Mouse (Mus musculus): ENCODE results near the gene Plppr3. TPM values are rescaled to one million over a fixed set of nuclear protein-coding genes. Genes with fewer than 3 reads are reported as not detected.
A peak's percentile ranks its signal among the peaks of the same experiment; 100 is the strongest.

Gene Plppr3
- polyA plus RNA-seq (2012; fragmentation: generic; extraction: Trizol), result 5.4 TPM

DNA sequence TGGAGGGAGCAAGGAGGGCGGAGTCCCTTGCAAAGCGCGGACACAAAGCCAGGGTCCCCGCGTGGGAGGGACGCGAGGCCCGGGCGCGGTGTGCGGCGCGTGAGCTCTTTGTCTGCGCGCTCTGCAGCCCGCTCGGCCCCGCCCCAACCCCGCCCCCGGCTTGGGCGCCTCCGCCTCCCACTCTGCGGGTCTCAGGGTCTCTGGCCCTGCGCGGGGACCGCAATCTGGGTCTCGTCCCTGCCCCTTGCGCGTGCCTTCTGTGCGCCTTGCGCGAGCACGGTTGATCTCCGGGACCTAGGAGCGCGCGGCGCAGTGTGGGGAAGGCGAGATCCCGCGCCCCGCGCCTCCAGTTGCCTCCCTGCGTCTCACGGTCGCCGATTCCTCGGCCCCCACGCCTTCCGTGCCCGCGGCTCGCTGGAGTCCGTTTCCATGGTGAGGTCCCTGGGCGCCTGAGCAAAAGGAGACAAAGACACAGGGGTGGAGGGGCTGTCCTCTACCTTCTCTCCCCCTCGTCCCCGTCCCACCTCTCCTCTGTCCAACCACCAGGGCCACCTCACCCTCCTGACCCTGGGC, at the start of gene Plppr3, which contains the start of gene Prtn3:
TSS of gene Plppr3 (minus strand) at position 345 of the 573 bp plus-strand sequence.
TSS of gene Prtn3 (plus strand) at position 187 of the 573 bp plus-strand sequence.
- Histone ChIP-seq H3K79me2 (ENCODE audit: control insufficient read depth, insufficient read depth) (no peaks in the 10 kb centered on the region), H3ac (ENCODE audit: control insufficient read depth, insufficient read length) (peak within 1 kb of the TSS; percentile 1), H3K4me2 (ENCODE audit: low read depth) (peak within 1 kb of the TSS; percentile 92), H3K27me3 (ENCODE audit: control insufficient read depth, insufficient read depth, insufficient read length) (no peaks in the 10 kb centered on the region), H3K4me3 (peak within 1 kb of the TSS; percentile 12), H3K36me3 (ENCODE audit: control insufficient read depth, insufficient read depth) (no peaks in the 10 kb centered on the region)
- no peak for TF ChIP-seq SRF (IDR thresholded peaks at IDR 0.05; ENCODE audit: control insufficient read depth, insufficient read length, low read depth)
- TF ChIP-seq MAX (IDR thresholded peaks at IDR 0.05; ENCODE audit: low read depth), result no peak
- TF ChIP-seq TCF3 (IDR thresholded peaks at IDR 0.05; ENCODE audit: insufficient read length, low read depth), result no peak
- no peak for TF ChIP-seq REST (IDR thresholded peaks at IDR 0.05; ENCODE audit: insufficient read depth, insufficient read length)

DNA sequence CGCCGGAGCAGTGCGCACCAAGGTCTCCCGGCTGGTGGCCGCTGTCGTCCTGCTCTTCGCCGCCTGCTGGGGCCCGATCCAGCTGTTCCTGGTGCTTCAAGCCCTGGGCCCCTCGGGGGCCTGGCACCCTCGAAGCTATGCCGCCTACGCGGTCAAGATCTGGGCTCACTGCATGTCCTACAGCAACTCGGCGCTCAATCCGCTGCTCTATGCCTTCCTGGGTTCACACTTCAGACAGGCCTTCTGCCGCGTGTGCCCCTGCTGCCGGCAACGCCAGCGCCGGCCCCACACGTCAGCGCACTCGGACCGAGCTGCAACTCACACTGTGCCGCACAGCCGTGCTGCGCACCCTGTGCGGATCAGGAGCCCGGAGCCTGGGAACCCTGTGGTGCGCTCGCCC, 47.1 kb upstream of the Plppr3 start:
- no peak overlapping the region for H3ac ChIP-seq (ENCODE audit: control insufficient read depth, insufficient read length)
- no peak overlapping the region for H3K4me3 ChIP-seq
- H3K36me3 ChIP-seq (ENCODE audit: control insufficient read depth, insufficient read depth), result no peaks in the 10 kb centered on the region
- H3K4me2 ChIP-seq (ENCODE audit: low read depth), result no peak overlapping the region
- peaks cover 32% of the 10 kb centered on the region for H3K27me3 ChIP-seq (ENCODE audit: control insufficient read depth, insufficient read depth, insufficient read length)
- TF ChIP-seq USF1 (IDR thresholded peaks at IDR 0.05; ENCODE audit: low read depth) (no peak), MYOG (IDR thresholded peaks at IDR 0.05; ENCODE audit: control insufficient read depth in 1 of 3, insufficient read depth in 1 of 3, insufficient read length in 2 of 3, low read depth in 2 of 3) (peak in 2 of 3 experiments; percentile 1 to 4)
- peaks cover 1% of the 10 kb centered on the region for H3K79me2 ChIP-seq (ENCODE audit: control insufficient read depth, insufficient read depth)

GRCm38 (mm10) chr10:79920958-79921535, 46.6 kb upstream of the Plppr3 start, which contains the start of gene R3hdm4:
Gene R3hdm4 (minus strand): TSS chr10:79921208.
- Histone ChIP-seq H3K36me3 (ENCODE audit: control insufficient read depth, insufficient read depth) (no peaks in the 10 kb centered on the region), H3K4me3 (no peak within 1 kb of the TSS), H3K27me3 (ENCODE audit: control insufficient read depth, insufficient read depth, insufficient read length) (peaks cover 32% of the 10 kb centered on the region), H3ac (ENCODE audit: control insufficient read depth, insufficient read length) (no peak within 1 kb of the TSS), H3K79me2 (ENCODE audit: control insufficient read depth, insufficient read depth) (peaks cover 6% of the 10 kb centered on the region), H3K4me2 (ENCODE audit: low read depth) (no peak within 1 kb of the TSS)
- TF ChIP-seq MYOG (IDR thresholded peaks at IDR 0.05; ENCODE audit: control insufficient read depth in 1 of 3, insufficient read depth in 1 of 3, insufficient read length in 2 of 3, low read depth in 2 of 3) (no peak), CEBPB (IDR thresholded peaks at IDR 0.05; ENCODE audit: insufficient read depth, poor library complexity, severe bottlenecking) (no peak), REST (IDR thresholded peaks at IDR 0.05; ENCODE audit: insufficient read depth, insufficient read length) (no peak), USF1 (IDR thresholded peaks at IDR 0.05; ENCODE audit: low read depth) (no peak), MYOD1 (IDR thresholded peaks at IDR 0.05; ENCODE audit: control insufficient read depth in 1 of 3, insufficient read length in 2 of 3, low read depth in 2 of 3) (no peak), MAX (IDR thresholded peaks at IDR 0.05; ENCODE audit: low read depth) (no peak), TCF3 (IDR thresholded peaks at IDR 0.05; ENCODE audit: insufficient read length, low read depth) (no peak), POLR2AphosphoS2 (IDR thresholded peaks at IDR 0.05; ENCODE audit: insufficient read length, low read depth) (no peak)

DNA sequence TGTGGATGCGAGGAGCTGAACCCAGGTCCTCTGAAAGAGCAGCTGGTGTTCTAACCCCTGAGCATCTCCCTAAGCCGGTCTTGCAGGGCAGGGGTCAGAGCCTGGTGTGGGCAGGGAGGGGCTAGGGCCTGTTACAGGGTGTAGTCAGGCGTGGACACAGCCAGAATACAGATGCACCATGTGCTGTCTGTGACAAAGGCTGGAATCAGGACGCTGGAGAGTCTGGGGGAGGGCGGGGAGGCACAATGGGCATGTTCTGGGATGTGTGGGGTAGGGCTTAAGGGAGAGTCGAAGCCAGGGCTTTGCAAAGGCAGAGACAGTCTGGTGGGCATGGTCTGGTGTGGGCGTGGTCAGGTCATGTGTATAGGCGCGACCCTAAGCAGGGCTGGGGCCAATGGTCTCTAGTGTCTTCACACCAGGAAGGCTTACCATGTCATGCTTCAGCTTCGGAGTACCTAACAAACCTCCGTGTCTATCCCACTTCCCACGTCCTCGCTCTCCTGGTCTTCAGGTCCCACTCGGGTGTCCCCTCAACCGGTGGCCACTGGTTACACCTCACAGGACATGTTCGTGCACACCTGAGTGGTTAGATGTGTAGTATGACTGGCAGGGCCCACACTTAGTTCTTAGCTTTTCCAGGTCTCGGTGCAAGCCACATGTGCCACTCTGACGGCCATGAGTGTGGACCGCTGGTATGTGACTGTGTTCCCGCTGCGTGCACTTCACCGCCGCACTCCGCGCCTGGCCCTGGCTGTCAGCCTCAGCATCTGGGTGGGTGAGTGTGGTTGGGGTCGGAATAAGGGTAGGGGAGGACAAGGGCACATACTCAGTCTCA, 45.8 kb upstream of the Plppr3 start:
- no peak overlapping the region for H3K4me3 ChIP-seq

GRCm38 (mm10) chr10:79919251-79919849, 44.9 kb upstream of the Plppr3 start:
- no peak overlapping the region for H3K4me2 ChIP-seq (ENCODE audit: low read depth)
- H3K36me3 ChIP-seq (ENCODE audit: control insufficient read depth, insufficient read depth), result no peaks in the 10 kb centered on the region

More for the DNA sequence above, 45.8 kb upstream of the Plppr3 start:
- Histone ChIP-seq H3ac (ENCODE audit: control insufficient read depth, insufficient read length) (no peak overlapping the region), H3K36me3 (ENCODE audit: control insufficient read depth, insufficient read depth) (no peaks in the 10 kb centered on the region), H3K79me2 (ENCODE audit: control insufficient read depth, insufficient read depth) (peaks cover 14% of the 10 kb centered on the region), H3K4me2 (ENCODE audit: low read depth) (no peak overlapping the region), H3K27me3 (ENCODE audit: control insufficient read depth, insufficient read depth, insufficient read length) (peaks cover 32% of the 10 kb centered on the region)
- TF ChIP-seq E2F4 (IDR thresholded peaks at IDR 0.05; ENCODE audit: insufficient read depth), result no peak
- TF ChIP-seq USF1 (IDR thresholded peaks at IDR 0.05; ENCODE audit: low read depth), result no peak
- no peak for TF ChIP-seq MYOG (IDR thresholded peaks at IDR 0.05; ENCODE audit: control insufficient read depth in 1 of 3, insufficient read depth in 1 of 3, insufficient read length in 2 of 3, low read depth in 2 of 3)
- TF ChIP-seq SRF (IDR thresholded peaks at IDR 0.05; ENCODE audit: control insufficient read depth, insufficient read length, low read depth), result no peak
- no peak for TF ChIP-seq MAX (IDR thresholded peaks at IDR 0.05; ENCODE audit: low read depth)
- no peak for TF ChIP-seq POLR2A (IDR thresholded peaks at IDR 0.05; ENCODE audit: insufficient read length, low read depth)
- TF ChIP-seq REST (IDR thresholded peaks at IDR 0.05; ENCODE audit: insufficient read depth, insufficient read length), result no peak
- TF ChIP-seq MYOD1 (IDR thresholded peaks at IDR 0.05; ENCODE audit: control insufficient read depth in 1 of 3, insufficient read length in 2 of 3, low read depth in 2 of 3), result no peak
- TF ChIP-seq POLR2AphosphoS2 (IDR thresholded peaks at IDR 0.05; ENCODE audit: insufficient read length, low read depth), result no peak
- no peak for TF ChIP-seq TCF12 (IDR thresholded peaks at IDR 0.05; ENCODE audit: insufficient read depth, poor library complexity, severe bottlenecking)
- no peak for TF ChIP-seq CEBPB (IDR thresholded peaks at IDR 0.05; ENCODE audit: insufficient read depth, poor library complexity, severe bottlenecking)
- no peak for TF ChIP-seq TCF3 (IDR thresholded peaks at IDR 0.05; ENCODE audit: insufficient read length, low read depth)

More at GRCm38 (mm10) chr10:79919251-79919849, 44.9 kb upstream of the Plppr3 start:
- Histone ChIP-seq H3ac (ENCODE audit: control insufficient read depth, insufficient read length) (no peak overlapping the region), H3K27me3 (ENCODE audit: control insufficient read depth, insufficient read depth, insufficient read length) (peaks cover 32% of the 10 kb centered on the region), H3K79me2 (ENCODE audit: control insufficient read depth, insufficient read depth) (peaks cover 16% of the 10 kb centered on the region), H3K4me3 (no peak overlapping the region)
- TF ChIP-seq POLR2AphosphoS2 (IDR thresholded peaks at IDR 0.05; ENCODE audit: insufficient read length, low read depth) (no peak), REST (IDR thresholded peaks at IDR 0.05; ENCODE audit: insufficient read depth, insufficient read length) (no peak), POLR2A (IDR thresholded peaks at IDR 0.05; ENCODE audit: insufficient read length, low read depth) (no peak), MYOD1 (IDR thresholded peaks at IDR 0.05; ENCODE audit: control insufficient read depth in 1 of 3, insufficient read length in 2 of 3, low read depth in 2 of 3) (no peak)

All from myocyte (in vitro differentiated cells).